Mouse (Mus musculus) heart, embryonic 13.5 days (tissue): ENCODE measurements around the gene Mbnl1. TPM values are rescaled to one million over a fixed set of nuclear protein-coding genes. Genes with fewer than 3 reads are reported as not detected.
A peak's percentile ranks its signal among the peaks of the same experiment; 100 is the strongest.
"Not testable (repeated sequence)": the region's sequence is repeated elsewhere in the genome, so short reads cannot be mapped to it uniquely, and the experiment has no call there.

Source experiments
- ATAC-seq: fragments of 200-750 bp; cut with Nextera tagmentation; 2 replicates; pipeline ENCODE4 v1.8.0; 2017; ENCODE audit warnings: moderate TSS enrichment; ENCODE audit not compliant: insufficient number of reproducible peaks, low FRiP score, low TSS enrichment; ENCODE audit errors: extremely low read depth
- H3K27ac ChIP-seq: fragments of 300-500 bp; sonication (generic); replicated peaks from 2 replicates; pipeline ENCODE4 v1.5.1; 2015; ENCODE audit warnings: moderate library complexity, mild to moderate bottlenecking, inconsistent platforms
- H3K27me3 ChIP-seq: fragments of 300-500 bp; sonication (generic); replicated peaks from 2 replicates; pipeline ENCODE4 v1.6.1; 2015; ENCODE audit warnings: mild to moderate bottlenecking, inconsistent platforms
- H3K36me3 ChIP-seq: fragments of 300-500 bp; sonication (generic); 2 replicates; pipeline ENCODE4 v1.6.1; 2015; ENCODE audit warnings: mild to moderate bottlenecking, inconsistent platforms
- H3K4me1 ChIP-seq: fragments of 300-500 bp; sonication (generic); 2 replicates; pipeline ENCODE4 v1.6.1; 2015; ENCODE audit warnings: inconsistent platforms
- H3K4me2 ChIP-seq: fragments of 300-500 bp; sonication (generic); 2 replicates; pipeline ENCODE4 v1.6.1; 2015; ENCODE audit warnings: inconsistent platforms, mild to moderate bottlenecking, moderate library complexity
- H3K4me3 ChIP-seq: fragments of 300-500 bp; sonication (generic); 2 replicates; pipeline ENCODE4 v1.5.1; 2015; ENCODE audit warnings: moderate library complexity, mild to moderate bottlenecking, inconsistent platforms
- H3K9ac ChIP-seq: fragments of 300-500 bp; sonication (generic); 2 replicates; pipeline ENCODE4 v1.6.1; 2015; ENCODE audit warnings: inconsistent platforms, mild to moderate bottlenecking, moderate library complexity
- H3K9me3 ChIP-seq: fragments of 300-500 bp; sonication (generic); 2 replicates; pipeline ENCODE4 v1.6.1; 2016; ENCODE audit warnings: inconsistent platforms
- WGBS: fragments of 180-500 bp; shearing (Covaris S2); methylation state at CpG from one replicate; pipeline ENCODE4 v1.1.7; 2015; ENCODE audit warnings: mixed read lengths; 5-methylcytosine and 5-hydroxymethylcytosine counted together
- polyA plus RNA-seq: library from polyadenylated mRNA; unstranded; fragments of >200 nt; fragmentation: Nextera tagmentation; extraction: Ambion mirVana; gene quantifications from 2 replicates; pipeline ENCODE4 v1.2.1, GENCODE M21; 2015

Gene Mbnl1
- 60.3 and 66.0 TPM in 2 replicates for polyA plus RNA-seq

DNA sequence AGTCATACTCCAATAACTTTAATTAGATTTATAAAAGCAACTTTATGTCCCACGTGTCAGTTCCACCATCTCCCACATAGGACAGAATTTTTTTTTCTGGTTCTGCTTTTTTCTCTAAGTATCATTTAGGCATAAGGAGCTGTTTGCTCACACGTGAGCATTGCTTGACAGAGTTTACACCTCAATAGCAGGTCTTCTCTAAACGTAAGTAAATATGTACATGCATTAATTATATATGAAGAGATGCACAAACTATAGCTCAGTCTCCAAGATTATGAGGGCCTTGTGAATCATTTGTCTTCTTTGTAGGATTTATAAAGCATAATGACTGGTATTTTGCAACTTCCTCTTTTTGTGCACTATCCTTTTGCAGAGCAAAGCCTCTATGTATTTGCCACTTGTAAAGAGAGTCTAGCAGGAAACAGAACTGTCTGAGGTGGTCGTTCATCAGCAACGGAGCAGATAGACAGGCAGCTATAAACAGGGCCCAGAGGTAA lies at the start of gene Mbnl1:
Gene Mbnl1 (plus strand): TSS at position 150 of the 497 bp plus-strand sequence.
- no peak within 1 kb of the TSS for H3K4me3 ChIP-seq
- ATAC-seq = no peak

DNA sequence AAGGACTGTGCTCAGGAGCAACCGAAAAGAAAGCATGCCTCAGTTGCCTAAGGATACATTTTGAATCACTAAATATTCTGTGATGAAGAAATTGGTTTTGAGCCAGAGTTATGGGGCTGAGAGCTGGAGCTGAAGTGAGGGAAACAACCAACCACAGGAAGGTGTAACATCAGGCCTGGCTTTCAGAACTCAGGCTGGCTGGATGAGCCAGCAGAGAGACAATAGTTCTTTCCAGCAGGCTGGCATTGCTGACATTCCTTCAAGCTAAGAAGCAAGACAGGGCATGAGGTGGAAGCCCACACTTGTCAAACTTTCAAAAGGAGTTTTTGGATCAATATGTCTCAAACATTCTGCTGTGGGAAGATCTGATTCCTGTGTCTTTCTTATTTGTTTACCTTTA lies 48.5 kb upstream of the Mbnl1 start:
- Histone ChIP-seq H3K4me1 (0 out of 2 replicates have a peak, but pooled peaks cover 6% of the 10 kb centered on the region), H3K4me3 (no peak overlapping the region), H3K36me3 (no peaks in the 10 kb centered on the region), H3K27me3 (no peaks in the 10 kb centered on the region), H3K9ac (no peak overlapping the region), H3K9me3 (no peaks in the 10 kb centered on the region), H3K4me2 (no peak overlapping the region), H3K27ac (no peak overlapping the region)
- 80% methylated on average over 1 of the region's 1 CpGs for WGBS
- no peak for ATAC-seq

More for the DNA sequence above, at the start of gene Mbnl1:
- Histone ChIP-seq H3K4me2 (peak within 1 kb of the TSS; percentile 7; the same call in 1 of the 2 replicates), H3K4me1 (no peaks in the 10 kb centered on the region), H3K9ac (no peak within 1 kb of the TSS), H3K36me3 (no peaks in the 10 kb centered on the region), H3K27ac (no peak within 1 kb of the TSS), H3K9me3 (no peaks in the 10 kb centered on the region), H3K27me3 (no peaks in the 10 kb centered on the region)
- WGBS = 60% methylated on average over 5 of the region's 5 CpGs

DNA sequence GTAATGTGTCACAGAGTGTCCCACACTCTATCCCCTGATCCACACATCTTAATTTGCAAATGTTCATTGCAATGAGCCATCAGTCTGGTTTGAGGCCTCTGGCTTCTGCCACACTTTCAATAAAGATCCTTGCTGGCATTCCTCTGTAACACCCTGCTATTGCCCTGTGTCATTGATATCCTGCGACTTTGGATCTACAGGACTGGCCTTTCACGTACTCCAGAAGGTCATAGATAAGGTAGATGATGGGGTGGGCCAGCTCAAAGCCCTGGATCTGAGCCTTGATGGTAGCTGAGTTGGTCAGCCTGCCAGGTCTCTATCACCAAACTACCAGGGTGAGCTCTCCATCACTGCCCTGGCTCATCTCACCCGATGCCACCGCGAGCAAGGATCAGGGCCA lies 43.6 kb upstream of the Mbnl1 start:
- WGBS = 72% methylated on average over 5 of the region's 5 CpGs
- no peak for ATAC-seq
- H3K36me3 ChIP-seq = no peaks in the 10 kb centered on the region

DNA sequence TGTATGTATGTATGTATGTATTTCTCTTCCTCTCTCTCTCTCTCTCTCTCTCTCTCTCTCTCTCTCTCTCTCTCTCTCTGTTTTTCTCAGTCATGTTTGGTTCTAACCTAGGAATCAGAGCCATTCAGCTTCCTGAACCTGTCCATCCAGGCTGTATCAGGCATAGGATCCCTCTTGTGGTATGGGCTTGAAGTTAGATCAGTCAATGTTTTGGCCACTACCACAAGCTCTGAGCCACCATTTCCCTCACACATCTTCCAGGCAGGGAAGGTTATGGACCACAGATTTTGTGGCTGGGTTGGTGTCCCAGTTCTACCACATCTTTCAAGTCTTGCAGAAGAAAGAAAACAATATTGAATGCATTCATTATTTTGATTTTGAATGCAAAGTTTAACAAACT lies 35.4 kb upstream of the Mbnl1 start:
- no peaks in the 10 kb centered on the region for H3K36me3 ChIP-seq
- H3K4me1 ChIP-seq = peaks cover 13% of the 10 kb centered on the region; the same call in 1 of the 2 replicates
- ATAC-seq = no peak
- no peak overlapping the region for H3K4me3 ChIP-seq
- no peak overlapping the region for H3K27ac ChIP-seq
- H3K4me2 ChIP-seq = no peak overlapping the region
- H3K9me3 ChIP-seq = no peaks in the 10 kb centered on the region
- no peaks in the 10 kb centered on the region for H3K27me3 ChIP-seq
- no peak overlapping the region for H3K9ac ChIP-seq

More for the DNA sequence above, 43.6 kb upstream of the Mbnl1 start:
- Histone ChIP-seq H3K27me3 (no peaks in the 10 kb centered on the region), H3K9ac (no peak overlapping the region), H3K9me3 (no peaks in the 10 kb centered on the region), H3K4me3 (no peak overlapping the region), H3K27ac (no peak overlapping the region), H3K4me1 (0 out of 2 replicates have a peak, but pooled peaks cover 2% of the 10 kb centered on the region), H3K4me2 (no peak overlapping the region)

DNA sequence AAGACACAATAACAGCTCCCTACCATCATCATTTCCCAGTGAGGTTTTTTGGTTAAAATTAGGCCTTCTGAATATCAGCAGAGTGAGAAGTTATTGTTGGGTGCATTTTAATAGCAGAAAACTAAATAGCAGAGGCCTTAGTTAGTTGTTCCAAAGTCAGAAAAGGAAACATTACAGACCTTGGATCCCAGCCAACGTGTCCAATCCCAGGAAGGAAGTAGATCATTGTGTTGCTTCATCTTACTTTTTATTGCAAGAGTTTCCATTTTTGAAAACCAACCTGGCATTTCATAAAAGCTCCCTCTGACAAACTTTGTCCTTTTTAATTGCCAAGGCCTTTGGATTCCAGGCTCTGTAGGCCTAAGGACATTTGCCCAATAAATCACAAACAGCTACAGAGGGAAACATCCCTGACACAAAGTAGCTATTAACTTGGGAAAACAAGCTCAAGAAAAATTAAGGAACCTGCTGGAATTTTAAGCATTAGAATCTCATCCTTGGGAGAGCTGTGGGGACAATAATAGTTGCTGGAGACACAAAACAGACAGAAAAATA lies 34.9 kb upstream of the Mbnl1 start:
- Histone ChIP-seq H3K27me3 (no peaks in the 10 kb centered on the region), H3K27ac (peak overlapping the region; percentile 24; the same call in 1 of the 2 replicates), H3K9ac (no peak overlapping the region), H3K4me2 (no peak overlapping the region), H3K4me1 (peaks cover 13% of the 10 kb centered on the region; the same call in 1 of the 2 replicates), H3K4me3 (no peak overlapping the region), H3K9me3 (no peaks in the 10 kb centered on the region), H3K36me3 (no peaks in the 10 kb centered on the region)
- ATAC-seq = no peak
- WGBS = 48% methylated on average over 1 of the region's 1 CpGs

DNA sequence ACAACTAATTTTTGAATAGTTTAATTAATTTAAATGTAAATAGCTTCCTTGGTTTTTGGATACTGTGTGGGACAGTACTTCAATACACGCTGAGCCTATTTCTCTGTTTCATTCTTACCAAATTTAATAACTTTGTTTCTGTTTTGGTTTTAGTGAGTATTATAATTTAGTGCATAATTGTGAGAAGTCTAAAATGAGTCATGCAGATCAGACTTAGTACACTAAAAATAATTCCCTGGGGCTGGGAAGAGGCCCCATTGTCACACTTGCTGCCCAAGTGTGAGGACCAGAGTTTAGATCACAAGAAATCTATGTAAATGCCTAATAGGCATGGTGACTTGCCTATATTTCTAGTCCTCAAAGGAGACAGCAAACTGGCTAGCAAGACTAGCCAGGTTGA lies 33.9 kb upstream of the Mbnl1 start:
- H3K4me2 ChIP-seq = no peak overlapping the region
- H3K4me3 ChIP-seq = no peak overlapping the region
- H3K4me1 ChIP-seq = peaks cover 13% of the 10 kb centered on the region; the same call in 1 of the 2 replicates
- H3K9ac ChIP-seq = no peak overlapping the region
- no peaks in the 10 kb centered on the region for H3K9me3 ChIP-seq
- no peaks in the 10 kb centered on the region for H3K36me3 ChIP-seq
- no peaks in the 10 kb centered on the region for H3K27me3 ChIP-seq
- 81% methylated on average over 1 of the region's 1 CpGs for WGBS
- H3K27ac ChIP-seq = no peak overlapping the region
- ATAC-seq = no peak

DNA sequence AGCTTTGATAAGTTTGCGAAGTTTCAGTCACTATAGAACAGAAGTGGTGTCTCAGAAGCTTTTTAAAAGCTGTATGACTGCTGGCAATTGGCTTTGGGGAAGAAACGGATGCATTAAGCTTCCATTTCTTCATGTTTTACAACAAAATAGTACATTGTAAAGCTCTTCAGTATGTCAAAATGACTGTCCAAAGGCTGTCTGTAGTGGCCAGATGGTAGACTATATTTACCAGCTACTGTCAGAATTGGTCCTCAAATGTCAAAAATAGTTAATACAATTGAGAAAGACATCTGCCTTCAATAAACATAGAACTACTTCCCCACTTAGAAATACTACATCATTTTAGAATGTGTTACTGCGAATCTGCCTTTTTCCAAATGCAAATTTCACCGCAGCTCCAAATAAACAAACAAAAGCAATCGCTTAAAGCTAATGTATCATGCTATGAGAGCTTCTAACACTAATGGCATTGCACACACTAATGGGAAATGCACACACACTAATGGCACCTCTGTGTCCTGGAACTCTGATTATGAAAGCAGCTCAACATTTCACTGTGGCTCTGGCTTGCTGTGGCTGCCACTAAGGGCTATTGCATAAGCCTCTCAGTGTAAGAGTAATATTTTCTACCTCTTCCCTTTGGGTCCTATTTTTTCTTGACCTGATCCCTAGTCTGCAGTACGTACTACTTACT lies 10.7 kb upstream of the Mbnl1 start:
- WGBS = 81% methylated on average over 6 of the region's 6 CpGs
- no peak for ATAC-seq
- H3K9me3 ChIP-seq = no peaks in the 10 kb centered on the region
- no peaks in the 10 kb centered on the region for H3K36me3 ChIP-seq
- no peak overlapping the region for H3K27ac ChIP-seq
- H3K4me2 ChIP-seq = no peak overlapping the region
- H3K27me3 ChIP-seq = no peaks in the 10 kb centered on the region
- H3K9ac ChIP-seq = no peak overlapping the region
- no peak overlapping the region for H3K4me3 ChIP-seq
- H3K4me1 ChIP-seq = no peaks in the 10 kb centered on the region

DNA sequence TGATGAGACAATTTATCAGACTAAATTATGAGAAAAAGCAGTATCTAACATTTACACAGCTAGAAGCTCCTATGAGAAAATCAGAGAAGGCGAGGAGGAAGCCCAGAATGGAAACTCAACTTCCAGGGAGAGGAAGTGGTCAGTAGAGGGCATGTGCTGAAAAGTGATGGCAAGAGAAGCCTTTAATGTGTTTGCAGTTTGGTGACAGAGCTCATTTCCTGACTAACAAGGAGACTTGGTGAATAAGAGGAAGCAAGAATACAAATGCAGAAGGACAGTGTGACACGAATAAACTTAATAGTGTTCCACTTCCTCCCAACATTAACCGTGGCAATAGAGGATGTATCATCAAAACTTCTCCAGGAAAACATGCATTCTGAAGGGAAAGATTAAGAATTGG lies 4.0 kb upstream of the Mbnl1 start:
- not testable (repeated sequence) for H3K9ac ChIP-seq, H3K27ac ChIP-seq, H3K27me3 ChIP-seq, H3K4me1 ChIP-seq, H3K9me3 ChIP-seq, H3K36me3 ChIP-seq, ATAC-seq, H3K4me2 ChIP-seq, H3K4me3 ChIP-seq
- WGBS = 46% methylated on average over 2 of the region's 3 CpGs

DNA sequence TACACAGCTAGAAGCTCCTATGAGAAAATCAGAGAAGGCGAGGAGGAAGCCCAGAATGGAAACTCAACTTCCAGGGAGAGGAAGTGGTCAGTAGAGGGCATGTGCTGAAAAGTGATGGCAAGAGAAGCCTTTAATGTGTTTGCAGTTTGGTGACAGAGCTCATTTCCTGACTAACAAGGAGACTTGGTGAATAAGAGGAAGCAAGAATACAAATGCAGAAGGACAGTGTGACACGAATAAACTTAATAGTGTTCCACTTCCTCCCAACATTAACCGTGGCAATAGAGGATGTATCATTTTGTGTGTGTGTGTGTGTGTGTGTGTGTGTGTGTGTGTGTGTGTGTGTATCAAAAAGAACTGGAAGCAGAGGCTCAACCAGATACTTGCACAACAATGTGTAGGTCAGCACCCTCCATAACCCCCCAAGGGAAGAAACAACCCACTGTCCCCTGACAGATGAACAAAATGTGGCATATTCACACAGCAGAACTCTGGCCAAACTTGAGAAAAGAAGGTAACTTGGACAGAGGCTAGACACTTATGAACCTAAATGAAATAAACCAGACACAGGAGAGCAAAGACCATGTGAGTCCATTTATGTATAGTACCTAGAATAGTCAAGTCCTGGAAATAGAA lies 3.3 kb upstream of the Mbnl1 start:
- H3K27me3 ChIP-seq, H3K4me1 ChIP-seq, H3K9me3 ChIP-seq, H3K36me3 ChIP-seq, H3K4me3 ChIP-seq, H3K4me2 ChIP-seq, H3K9ac ChIP-seq, ATAC-seq: not testable (repeated sequence)
- 63% methylated on average over 2 of the region's 3 CpGs for WGBS
- peak overlapping the region; percentile 20; the same call in 1 of the 2 replicates for H3K27ac ChIP-seq

DNA sequence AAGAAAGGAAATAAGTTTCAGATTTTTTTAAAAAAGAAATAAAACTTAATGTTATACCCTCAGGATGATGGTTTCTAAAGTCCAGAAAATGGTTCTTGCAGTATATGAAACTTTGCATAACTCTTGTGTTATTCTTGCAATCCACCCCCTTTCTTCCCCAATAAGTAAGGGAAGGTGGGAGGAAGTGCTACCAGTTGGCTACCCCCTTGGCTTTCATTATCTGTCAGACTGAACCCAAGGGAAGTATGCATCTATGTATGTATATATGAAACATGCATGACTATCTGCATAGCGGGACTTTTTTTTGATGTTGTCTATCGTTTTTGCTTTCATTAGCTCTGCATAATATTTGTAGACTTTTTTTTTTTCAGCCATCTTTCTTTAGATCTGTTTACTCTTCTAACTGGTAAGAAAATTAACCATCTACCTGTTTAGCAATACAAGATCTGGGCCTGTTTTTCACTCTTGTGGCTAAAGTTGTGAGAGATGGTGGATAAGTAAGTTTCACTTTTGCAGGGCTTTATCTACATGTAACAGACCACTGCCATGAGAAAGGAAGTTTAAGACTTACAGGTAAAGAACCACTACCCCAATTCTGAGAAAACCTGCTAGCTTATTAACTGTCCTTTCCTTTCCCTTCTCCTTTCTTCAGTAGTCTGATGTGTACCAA lies 484 bp upstream of the Mbnl1 start:
- ATAC-seq = no peak
- no peak overlapping the region for H3K4me3 ChIP-seq
- H3K27me3 ChIP-seq = no peaks in the 10 kb centered on the region
- H3K27ac ChIP-seq = no peak overlapping the region
- no peaks in the 10 kb centered on the region for H3K4me1 ChIP-seq
- H3K9ac ChIP-seq = no peak overlapping the region
- WGBS = 66% methylated on average over 2 of the region's 2 CpGs
- no peaks in the 10 kb centered on the region for H3K36me3 ChIP-seq
- H3K9me3 ChIP-seq = no peaks in the 10 kb centered on the region
- H3K4me2 ChIP-seq = peak overlapping the region; percentile 7; the same call in 1 of the 2 replicates
